Mouse (Mus musculus) heart, adult 8-10 months (tissue): ENCODE results near the gene Gabrb2. TPM values are rescaled to one million over a fixed set of nuclear protein-coding genes. Genes with fewer than 3 reads are reported as not detected.

Experiments used
- DNase-seq: peaks from one replicate; pipeline ENCODE4 v3.0.0; 2022; ENCODE audit warnings: low spot score
- total RNA-seq, 4 experiments: library from RNA; stranded (reverse); gene quantifications; 2 replicates each; pipeline ENCODE4 v1.2.4; 2022

Gene Gabrb2
- 1 to 10 TPM in 1 of 4 experiments, under 1 TPM in 3; 0.37 to 1.6 (median 0.72) TPM for total RNA-seq

DNA sequence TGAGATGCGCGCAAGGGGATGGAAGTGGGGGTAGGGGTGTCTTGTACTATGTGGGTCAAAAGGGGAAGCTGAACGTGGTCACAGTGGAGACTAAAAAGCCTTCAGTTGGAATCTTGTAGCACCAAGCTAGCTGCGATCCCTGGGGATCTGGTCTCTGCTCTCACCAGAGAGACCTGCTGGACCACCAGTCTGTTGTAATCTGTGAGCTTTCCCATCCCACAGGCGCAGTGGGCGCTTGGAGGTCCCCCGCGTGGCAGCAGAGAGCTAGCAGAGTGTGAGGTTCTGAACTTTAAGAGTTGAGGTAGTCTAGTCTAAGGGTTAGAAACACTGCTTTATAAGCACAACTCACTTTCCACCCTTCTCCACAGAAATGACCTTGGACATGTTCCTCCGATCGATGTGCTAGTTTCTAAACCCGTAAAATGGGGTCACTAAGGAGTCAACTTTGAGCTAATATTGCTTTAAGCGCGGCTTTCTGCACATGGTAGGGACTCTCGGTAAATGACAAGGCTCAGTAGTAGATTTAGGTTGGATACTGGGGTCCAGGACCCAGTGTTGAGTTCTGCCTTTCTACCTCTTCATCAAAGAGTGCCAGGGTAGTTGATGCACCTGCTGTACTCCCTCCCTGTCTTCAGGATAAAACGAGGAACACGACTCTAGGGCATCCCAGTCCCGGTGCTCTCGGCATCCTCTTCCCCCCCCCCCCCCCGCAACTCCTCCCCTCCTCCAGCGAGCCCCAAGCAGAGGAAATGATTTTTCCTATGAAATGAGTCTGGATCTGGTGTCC is at the start of gene Gabrb2:
Gene Gabrb2, plus strand, starts transcription at position 762 of the 787 bp plus-strand sequence.
- no peak for DNase-seq

DNA sequence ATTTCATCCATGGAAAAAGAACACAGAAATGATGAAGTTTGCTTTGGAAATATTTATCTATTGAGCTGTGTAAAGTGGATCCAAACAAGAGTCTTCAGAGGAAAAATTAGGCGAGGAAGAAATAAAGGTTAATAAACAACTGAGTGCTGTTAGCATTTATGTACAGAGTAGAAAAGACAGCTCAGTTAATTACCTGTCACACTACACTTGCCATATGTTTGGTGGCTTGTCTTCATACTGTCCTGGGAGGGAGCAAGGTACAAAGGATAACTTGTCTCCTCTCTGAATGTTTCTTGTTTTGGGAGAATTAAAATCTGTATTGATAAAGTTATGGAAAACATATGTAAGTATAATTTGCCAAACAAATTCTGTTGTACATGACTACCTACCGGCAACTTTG is 40.6 kb upstream of the Gabrb2 start:
- DNase-seq = no peak

DNA sequence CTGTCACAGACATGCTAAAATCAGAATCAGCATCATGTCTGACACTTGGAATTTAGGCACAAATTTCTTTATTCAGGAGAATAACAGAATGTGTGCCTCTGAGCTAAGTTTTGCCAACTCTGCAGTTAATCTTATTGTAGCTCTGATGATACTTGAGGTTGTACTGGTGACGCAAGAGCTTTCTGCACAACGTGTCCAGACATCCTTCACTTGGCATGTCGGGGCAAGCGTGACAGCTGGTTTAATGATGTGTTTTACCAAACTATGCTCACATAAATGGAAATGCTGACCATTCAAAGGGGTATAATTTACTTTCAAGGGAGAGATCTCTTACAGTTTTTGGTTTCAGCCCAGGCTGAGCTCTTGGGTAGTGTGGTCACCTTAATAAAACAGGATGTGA is 33.1 kb upstream of the Gabrb2 start:
- no peak for DNase-seq

DNA sequence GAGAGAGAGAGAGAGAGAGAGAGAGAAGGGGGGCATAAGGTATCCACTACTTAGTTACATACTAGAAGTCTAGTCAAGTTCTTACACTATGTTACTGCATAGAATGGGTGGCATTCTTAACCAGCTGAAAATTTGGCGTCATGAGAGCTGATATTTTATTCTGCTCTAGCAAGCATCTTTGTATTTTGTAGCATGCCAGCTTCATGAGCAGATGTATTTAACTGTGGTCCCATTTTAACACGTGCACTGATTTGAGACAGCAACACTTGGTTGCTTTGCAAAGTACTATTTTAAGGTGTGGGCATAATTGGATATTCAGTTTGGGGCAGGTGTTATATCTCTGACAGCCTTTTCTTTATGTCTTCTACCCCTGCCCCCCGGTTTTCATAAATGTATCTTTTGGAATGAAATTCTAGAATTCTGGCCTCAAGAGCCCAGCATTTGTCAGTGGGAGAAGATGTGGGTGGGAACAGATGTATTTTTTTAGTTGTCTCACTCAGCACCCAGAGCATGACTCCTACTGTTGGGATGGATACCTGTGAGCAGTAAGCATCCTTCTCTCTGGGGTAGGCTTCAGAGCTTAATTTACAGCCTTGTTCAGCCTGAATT is 28.8 kb upstream of the Gabrb2 start:
- DNase-seq = no peak

GRCm38 (mm10) chr11:42393451-42393850 is 26.1 kb upstream of the Gabrb2 start:
- DNase-seq = no peak

DNA sequence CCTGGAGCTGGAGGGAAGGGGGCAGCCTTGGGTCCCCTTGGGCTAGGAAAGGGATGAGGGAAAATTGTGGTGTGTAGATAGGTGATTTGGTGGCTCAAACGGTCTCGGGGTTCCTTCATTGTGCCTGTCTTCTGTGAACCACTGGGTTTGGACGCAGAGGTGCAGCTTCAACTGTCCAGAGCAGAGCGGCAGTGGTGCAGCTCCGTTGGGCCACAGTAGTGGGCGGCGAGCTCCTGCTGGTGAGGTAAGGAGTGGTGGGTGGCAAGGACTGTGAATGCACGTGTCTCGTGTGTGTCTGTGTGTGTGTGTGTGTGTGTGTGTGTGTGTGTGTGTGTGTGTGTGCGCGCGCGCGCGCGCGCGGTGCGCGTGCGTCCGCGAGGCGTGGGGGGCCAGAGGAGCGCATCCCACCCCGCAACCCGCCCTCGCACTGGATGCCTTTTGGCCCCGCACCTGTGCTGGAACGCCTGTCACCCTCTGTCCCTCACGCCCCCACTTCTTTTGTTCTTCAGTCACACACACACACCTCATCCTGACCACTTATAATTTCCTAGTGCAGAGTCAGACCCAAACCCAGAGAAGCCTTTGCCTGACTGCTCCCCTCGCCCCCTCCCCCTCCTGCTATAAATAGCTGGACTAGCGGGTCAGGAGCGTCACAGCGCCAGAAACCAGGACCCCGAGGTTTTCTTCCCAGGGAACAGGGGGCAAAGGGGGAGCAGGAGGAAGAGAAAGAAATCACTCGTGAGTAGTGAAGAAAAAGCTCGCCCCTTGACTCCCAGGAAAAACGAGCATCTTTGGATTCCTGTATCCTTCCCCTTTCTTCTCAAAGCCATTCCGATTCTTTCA is 455 bp downstream of the Gabrb2 start:
- DNase-seq = no peak

- peak; percentile 3 for DNase-seq
Observed at GRCm38 (mm10) chr11:42420634-42421470, 1.3 kb downstream of the Gabrb2 start.

DNA sequence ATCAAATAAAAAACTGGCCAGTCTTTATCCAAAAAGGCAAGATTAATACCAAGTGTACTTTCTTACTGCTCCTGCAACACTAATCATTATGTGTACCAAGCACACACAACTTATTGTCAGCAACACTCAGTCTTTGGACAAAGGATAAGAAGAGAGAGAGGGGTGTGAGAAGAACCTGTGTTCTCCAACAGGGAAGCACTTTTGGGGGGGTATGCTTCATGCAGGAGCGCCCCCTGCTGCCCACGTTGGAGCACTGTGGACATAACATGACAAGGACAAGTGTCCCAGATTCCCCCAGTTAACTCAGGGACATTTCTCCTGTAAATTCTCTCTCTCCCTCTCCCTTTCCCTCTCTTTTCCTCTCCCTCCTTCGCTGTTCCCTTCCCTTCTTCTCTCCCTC is 3.7 kb downstream of the Gabrb2 start:
- DNase-seq = peak; percentile 16

GRCm38 (mm10) chr11:42431495-42431894 is 11.9 kb downstream of the Gabrb2 start:
- DNase-seq = no peak

DNA sequence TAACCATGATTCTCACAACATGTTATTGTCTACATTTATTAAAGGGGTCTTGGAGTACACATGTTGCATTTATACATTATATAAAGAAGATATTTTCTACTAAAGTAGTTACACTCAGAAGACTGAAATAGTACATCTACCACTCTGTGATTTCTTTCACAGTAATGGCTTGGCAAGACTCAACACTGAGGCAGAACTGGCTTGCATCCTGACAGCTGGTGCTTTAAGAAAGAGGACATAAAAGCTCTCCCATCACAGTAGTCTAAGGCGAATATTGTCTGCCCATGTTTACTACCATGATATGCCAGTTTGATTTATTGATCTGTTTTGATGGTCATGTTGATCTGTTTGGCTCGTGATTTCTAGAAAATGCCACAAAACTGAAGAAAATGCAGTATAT is 19.4 kb downstream of the Gabrb2 start:
- DNase-seq = no peak

- no peak for DNase-seq
Observed at GRCm38 (mm10) chr11:42443641-42444040, 24.1 kb downstream of the Gabrb2 start.

DNA sequence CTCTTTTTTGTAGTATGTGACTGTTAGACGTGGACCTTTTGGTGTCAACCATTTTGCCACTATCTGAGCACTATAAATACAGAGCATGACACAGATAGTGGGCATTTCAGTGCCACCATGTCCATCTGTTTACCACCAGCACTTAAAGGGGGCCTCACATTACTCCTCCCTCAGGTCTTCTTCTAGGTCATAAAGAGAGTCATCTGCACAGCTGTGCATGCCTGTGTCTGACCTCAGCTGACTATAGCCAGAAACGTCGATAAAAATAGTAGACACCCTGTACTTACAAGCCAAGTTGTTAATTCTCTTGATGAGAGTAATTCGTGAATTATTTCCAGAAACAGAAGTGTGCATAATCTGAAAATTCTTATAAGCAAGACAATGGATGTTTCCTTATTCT is 29.4 kb downstream of the Gabrb2 start:
- no peak for DNase-seq

- DNase-seq = no peak
Observed at GRCm38 (mm10) chr11:42464136-42464535, 44.6 kb downstream of the Gabrb2 start.

DNA sequence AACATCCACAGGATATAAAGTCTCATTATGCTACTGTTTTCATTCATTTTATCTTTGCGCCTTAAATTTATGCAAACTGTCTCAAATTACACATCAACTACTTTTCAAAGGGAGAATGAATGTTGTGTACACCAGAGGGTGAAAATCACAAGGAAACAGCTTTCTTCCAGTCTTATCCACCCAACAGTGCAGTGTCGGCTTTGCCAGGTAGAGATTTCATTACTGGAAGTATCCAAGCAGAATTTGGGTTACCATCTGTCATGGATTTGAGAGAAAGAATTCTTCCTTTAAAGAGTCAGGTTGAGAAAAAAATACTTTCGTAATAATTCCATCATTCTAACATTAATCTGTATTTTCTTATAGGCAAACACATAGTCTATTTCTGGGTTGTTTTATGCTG is 48.8 kb downstream of the Gabrb2 start:
- no peak for DNase-seq

- no peak for DNase-seq
Observed at GRCm38 (mm10) chr11:42474523-42474922, 55.0 kb downstream of the Gabrb2 start.

- DNase-seq = no peak
Observed at GRCm38 (mm10) chr11:42487625-42488024, 68.1 kb downstream of the Gabrb2 start.

DNA sequence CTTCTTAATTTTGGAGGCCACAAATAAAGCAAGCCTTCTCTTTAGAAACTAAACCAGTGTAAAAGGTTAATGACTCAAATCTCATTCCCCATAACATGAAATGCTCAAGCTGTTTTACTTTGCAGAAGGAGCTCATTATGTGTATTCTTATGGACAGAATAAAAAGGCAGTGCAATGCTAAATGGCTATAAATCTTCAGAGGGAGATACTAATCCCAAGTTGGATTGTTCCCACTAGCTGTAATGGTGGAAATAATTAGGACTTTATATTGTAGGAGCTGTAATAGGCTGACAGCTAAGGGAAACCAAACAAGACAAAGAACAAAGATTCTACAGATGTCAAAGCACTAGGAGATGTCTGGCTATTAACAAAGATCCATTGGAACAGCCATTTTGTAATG is 81.6 kb downstream of the Gabrb2 start:
- no peak for DNase-seq

- DNase-seq = no peak
Observed at GRCm38 (mm10) chr11:42505436-42505835, 85.9 kb downstream of the Gabrb2 start.

DNA sequence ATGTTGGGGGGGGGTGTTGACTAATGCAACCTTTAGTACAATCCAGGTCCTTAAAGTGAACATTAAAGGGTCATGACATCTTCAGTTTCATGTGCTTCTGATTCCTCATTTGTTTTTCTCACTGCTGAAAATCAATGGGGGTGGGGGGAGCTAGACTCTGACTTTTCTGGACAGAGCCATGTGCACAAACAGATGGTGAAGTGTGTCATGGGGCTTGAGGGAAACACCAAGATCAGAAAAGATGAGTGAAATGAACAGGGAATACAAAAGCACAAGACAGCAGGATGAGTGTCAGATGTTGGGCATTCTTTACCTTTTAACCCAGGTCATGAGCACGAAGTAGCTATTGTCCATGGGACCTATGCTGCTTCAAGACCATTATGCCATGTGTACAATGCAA is 86.4 kb downstream of the Gabrb2 start:
- no peak for DNase-seq

DNA sequence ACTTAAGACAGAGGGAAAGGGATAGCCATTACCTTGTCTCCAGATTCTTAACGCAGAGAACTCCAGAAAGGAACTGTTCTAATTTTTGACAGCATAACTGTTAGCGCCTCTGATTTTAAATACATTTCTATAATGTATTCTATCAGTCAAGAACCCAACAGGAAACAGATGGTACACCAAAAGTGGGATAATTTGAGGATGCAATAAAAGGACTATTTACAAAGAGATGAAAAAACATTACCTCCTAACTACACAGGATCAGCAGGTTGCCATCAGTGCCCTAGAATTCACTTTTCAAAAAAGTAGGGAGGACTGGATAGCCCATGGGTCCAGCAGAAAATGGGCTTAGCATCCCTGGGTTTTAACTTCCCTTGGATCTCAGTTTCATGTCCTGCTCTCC is 102.4 kb downstream of the Gabrb2 start:
- no peak for DNase-seq

DNA sequence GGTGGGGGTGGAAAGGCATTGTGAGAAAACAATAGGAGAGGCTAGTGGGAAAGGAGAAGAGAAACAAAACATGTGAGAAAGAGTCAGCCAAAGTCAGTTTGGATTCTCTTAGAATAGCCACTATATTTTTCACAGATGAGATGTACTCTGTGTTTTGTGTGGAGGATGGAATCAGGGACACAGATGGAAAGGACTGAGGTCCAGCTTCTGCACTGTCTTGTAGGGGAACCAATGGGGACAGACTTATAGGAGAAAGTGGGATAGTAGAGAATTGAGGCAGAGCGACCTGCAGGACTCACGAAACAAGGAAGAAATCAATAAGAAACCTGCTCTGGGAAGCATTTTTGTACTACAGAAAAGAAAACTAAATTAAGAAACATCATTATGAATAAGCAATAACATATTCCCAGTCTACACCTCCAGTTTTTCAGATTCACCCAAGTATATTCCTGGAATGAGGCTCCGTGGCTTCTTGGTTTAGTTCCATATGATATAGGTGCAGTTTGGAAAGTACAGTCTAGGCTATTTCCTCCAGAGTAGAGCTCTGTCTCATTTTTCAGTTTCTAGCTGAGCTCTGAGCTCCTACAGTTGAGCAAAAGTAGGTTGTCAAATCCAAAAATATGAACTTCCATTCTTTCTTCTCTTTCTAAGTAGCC is 108.8 kb downstream of the Gabrb2 start:
- no peak for DNase-seq
